Mouse (Mus musculus): Measurements from ENCODE around the gene Asic2.

DNA sequence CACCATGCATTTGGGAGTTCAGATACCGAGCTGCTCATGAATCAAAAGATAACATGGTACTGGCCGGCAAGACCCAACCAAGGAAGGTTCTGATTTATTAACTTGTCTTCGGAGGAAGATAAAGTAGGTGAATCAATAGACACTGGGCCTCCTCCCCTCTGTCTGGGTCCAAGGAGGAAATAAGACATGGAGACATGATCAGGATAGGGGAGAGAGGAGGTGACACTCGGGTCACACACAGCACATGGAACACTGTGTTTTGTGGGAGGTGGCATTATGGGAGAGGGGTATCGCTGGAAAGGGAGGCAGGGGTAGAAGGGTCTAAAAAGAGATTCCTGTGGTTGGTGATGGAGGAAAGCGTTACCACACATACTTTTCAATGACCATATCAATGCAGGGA lies 1022.1 kb downstream of the Asic2 start:
- TF ChIP-seq CTCF (conservative IDR thresholded peaks at IDR 0.05; ENCODE audit: low read length) (no peak), POU5F1 (IDR thresholded peaks at IDR 0.05; ENCODE audit: borderline replicate concordance, low read length) (no peak), NANOG (IDR thresholded peaks at IDR 0.05; ENCODE audit: borderline replicate concordance, low read length) (no peak)

All from E14TG2a.4 (cell line).